Mouse (Mus musculus): ENCODE results near the gene Mcm2.

Mcm2 gene

DNA sequence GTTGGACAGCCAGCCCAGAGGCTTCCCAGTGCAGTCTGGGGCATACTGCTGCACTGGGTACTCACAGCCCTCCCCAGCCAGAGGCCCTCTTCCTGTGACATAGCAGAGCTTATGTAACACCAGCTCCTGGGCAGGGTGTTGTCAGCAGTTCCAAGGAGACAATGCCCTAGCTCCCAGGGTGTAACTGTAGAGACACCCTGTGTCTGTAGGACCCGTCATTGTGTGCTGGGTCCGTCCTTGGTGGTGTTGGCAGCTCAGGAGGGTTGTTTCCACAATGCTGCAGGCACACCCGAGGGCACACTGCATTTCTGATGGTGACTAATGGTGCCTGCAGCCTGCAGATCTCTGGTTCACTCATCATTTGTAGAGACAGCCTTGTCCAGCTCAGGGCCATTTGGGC lies 28.3 kb upstream of the Mcm2 start:
- DNase-seq (ENCODE audit: low read depth, low spot score) = no peak

DNA sequence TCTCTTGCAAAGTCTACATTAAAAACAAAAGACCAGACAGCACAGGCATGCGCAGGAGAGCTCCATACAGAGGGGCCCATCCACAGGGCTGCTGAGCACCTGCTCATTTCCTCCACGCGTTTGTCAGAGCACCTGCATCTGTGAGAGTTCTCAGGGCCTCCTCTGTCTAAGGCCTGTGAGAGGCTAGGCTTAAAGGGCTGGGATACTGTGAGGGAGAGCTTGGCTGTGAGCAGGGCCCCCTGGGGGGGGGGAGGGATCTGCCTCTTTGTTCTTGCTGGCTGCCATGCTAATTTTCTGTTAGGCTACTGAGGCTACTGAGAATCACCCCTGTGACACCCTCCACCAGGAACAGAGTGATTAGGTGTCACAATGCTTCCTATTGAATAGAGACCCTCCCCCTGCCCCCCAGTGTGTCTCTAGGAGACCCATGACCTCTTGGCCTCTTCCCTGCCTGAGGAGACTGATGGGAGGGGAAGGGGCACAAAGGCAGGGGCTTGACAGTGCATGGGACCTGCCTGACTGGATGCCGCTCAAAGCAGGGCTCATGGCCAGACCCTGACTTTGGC lies 27.1 kb upstream of the Mcm2 start:
- DNase-seq (ENCODE audit: low read depth, low spot score) = no peak

DNA sequence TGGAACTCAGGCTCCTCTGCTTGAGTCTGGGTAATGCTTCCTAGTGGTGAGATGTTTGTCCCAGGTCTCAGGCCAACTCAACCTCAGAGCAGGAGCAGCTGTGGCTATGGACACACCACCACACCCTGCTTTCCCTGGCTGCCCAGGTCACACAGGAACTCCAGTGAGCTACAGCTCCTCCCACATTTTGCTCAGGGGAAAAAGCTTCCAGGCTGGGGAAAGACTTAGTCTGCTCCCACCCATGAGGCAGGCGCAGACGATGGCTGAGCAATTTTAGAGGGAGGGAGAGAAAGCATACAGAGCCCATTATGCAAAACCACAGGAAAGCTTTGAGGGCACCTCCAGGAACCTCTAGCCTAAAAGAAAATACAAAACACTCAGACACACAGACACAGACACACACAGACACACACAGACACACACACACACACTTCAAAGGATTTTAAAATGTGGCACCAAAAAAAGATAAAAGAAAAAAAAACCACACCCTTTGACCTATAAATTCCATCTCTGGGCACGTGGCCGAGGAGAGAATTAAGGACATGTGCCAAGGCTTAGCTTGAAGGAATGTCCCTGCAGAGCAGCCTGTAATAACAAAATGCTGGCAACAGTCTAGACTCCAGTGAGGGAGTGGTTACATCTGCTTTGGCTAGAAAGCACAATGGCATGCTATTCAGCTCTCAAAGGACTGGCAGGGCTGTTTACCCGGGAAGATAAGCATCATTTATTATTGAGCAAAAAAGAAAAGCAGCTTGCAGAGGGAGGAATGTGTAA lies 26.1 kb upstream of the Mcm2 start:
- no peak for DNase-seq (ENCODE audit: low read depth, low spot score)

DNA sequence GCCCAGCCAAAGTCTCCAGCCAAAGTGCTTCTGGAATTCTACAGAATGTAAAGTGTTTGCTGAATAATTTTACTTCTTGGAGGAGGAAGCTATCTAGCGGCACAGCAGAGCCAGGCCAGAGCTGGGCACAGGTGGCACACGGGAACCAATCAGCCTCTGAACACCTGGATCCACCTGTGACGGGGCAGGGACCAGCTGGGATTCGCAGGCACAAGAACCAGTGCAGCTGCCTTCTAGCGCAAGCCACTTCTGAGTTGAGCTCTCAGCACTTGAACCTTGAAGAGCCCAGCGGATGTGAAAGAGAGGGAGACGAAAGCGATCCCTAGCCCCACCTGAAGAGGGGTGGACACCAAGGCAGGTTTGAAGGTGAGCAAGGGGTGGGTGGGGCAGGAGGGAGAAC lies 20.2 kb upstream of the Mcm2 start:
- DNase-seq (ENCODE audit: low read depth, low spot score) = no peak

DNA sequence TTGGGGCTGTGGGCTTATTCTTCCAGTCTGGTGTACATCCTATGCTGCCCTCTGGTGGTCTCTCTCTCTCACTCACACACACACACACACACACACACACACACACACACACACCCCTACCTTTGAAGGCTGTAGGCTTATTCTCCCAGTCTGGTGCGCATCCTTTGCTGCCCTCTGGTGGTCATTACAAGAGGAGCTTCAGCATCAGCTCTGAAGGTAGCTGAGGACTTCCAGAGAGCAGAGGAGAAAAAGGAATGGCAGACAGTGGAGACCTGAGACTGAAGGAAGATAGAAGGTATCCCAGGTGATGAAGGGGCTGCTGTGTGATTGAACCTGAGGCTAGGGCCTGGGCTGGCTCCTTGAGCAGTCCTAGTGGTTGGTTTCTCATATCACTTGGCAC lies 17.6 kb upstream of the Mcm2 start:
- DNase-seq (ENCODE audit: low read depth, low spot score) = peak; percentile 60

DNA sequence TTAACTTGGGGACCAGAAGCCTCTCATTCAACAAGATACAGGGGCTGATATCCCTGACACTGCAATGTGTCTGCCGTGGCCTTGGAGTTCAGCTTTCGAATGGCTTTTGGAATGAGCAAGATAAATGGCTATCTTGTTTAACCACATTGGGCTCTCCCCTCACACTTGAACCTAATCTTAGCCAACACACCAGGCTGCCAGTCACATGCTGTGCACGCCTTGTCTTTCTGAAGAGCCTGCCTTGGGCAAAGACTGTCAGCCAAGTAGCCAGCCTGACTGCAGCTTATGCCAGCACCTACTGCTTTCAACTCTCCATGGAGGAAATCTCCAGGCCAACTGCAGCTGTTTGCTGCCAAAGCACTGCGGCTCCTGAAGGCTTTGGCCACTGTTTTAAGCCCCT lies 16.9 kb upstream of the Mcm2 start:
- DNase-seq (ENCODE audit: low read depth, low spot score) = no peak

DNA sequence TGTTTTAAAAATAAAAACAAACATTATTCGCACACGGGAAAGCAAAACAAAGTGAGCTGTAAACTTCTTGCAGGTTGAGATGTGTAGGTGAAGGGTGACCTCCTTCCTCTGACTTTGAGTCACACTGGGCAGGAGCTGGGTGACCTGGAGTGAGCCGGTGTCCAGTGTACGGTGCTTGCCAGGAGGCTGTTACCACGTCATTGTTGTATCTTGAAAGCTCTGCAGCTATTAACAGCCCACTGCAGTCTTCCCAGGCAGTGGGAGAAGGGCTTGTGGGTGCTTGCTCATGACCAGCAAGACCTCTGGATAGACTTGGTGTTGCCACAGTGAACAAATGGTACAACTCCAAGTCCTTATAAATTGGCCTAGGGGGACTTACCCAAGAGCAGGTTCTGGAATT lies 16.2 kb upstream of the Mcm2 start:
- DNase-seq (ENCODE audit: low read depth, low spot score) = no peak

DNA sequence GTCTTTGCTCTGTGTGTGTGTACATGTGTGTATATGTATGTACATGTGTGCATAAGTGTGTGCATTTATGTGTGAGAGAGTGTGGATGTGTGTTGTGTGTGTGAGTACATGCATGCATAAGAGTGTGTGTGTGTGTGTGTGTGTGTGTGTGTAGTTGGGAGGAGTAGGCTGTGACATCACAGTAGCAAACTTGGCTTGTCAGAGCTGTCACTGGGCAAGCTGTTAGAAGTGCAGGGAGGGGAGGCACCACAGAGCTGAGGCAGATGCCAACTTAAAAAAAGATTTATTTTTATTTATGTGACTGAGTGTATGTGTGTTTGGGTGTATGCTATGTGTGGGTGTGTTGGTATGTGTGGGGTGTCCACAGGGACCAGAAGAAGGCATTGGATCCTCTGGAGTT lies 14.9 kb upstream of the Mcm2 start:
- DNase-seq (ENCODE audit: low read depth, low spot score) = no peak

DNA sequence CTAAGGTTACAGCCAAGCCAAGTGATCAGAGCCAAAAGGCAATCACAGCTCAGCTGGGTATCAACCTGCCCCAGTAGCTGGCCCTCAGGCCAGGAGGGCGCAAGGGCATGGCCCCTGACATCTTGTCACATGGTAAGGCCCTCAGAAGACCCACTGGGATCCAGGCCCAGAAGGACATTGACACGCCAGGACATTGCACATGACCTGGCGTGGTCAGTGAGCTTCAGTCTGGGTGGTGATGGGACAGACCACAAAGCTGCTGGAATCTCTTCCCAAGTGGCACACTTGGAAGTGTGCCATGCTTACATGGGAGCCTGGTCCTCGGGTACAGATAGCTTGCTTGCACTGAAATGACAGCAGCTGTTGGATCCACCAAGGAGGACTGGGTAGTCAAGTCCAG lies 14.4 kb upstream of the Mcm2 start:
- no peak for DNase-seq (ENCODE audit: low read depth, low spot score)

DNA sequence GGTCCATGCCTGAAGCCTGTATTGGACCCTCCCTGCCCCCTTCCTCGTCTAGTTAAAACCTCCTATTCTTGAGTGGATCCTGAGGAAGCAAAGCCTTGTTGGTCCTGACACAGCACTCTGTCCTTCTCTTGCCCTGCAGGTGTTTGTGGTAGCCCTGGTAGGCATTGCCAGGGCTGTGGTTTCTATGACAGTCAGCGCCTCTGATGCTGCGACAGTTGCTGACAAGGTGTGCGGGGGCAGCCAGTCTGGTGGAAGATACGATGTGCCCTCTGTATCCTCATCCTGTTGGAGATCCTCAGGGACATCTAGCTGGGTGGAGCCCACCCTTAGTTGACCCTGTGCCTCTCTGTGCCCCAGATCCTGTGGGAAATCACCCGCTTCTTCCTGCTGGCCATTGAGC lies 10.6 kb upstream of the Mcm2 start:
- DNase-seq (ENCODE audit: low read depth, low spot score) = no peak

DNA sequence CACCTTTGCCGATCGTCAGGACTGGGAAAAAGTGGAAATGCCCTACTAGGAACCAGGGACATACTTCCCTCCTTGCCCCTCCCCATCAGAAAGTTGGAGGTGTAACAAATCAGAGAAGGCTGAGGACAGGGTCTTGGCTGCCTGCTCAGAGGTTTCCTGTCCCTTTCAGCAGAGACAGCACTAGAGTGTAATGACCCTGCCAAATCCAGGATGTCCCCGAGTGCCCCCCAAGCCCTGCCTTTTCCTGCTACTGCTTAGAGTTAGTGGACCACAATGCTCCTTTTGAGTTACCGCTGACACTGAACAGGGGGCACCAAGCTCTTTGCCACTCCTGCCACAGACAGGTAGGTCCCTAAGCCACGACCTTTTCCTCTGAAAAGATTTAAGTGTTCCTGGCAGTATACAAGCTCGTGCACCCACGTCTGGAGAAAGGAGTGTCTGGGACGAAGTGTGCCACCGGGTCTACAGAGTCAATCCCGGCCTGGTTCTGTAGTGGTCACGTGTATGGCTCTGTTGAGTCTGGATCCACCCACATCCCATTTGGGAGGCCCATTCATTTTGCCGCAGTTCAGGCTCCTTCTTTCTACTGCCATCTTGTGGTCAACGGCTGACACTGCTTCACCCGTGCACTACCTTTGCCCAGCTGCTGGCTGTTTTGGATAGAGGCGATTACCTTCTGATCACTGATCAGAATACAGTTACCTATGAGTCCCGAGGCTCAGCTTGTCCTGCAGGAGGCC lies 8.0 kb upstream of the Mcm2 start:
- peak; percentile 77 for DNase-seq (ENCODE audit: low read depth, low spot score)

DNA sequence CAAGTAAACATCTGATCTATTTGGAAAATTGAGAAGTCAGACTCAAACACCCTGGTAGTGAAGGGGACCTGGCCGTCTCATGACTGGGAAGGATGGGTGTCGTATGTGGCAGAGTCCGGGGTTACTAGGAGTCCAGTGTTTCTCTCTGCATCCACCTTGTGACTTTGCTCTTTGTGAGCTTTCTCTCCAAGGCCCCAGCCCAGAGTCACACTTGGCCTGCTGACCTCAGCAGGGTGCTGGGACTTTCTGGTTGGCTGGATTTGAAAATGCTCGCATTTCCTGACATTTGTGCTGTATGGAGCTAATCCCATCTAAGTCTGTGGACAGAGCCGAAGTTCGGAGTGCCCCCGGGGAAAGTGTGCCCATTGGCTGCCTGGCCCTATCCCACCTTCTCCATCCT lies 6.5 kb upstream of the Mcm2 start:
- DNase-seq (ENCODE audit: low read depth, low spot score) = no peak

DNA sequence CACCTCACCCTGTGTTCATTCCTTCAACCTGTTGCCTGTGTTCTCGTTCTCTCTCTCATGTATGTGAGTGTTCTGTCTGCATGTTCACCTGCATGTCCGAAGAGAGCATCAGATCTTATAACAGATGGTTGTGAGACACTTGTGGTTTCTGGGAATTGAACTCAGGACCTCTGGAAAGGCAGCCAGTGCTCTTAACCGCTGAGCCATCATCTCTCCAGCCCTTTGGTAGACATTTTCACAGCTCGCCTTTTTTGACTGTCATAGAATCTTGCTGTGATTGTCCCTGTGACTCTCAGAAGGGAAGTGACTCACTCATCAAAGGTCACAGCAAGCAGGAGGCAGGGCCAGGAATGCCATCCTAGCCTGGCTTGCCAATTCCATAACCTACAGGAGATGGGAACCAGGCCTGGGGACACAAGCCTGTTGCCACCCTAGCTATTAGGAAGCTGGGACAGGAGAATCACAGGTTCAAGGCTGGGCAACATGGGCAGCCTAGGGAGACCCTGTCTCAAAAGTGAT lies 5.9 kb upstream of the Mcm2 start:
- DNase-seq (ENCODE audit: low read depth, low spot score) = no peak

DNA sequence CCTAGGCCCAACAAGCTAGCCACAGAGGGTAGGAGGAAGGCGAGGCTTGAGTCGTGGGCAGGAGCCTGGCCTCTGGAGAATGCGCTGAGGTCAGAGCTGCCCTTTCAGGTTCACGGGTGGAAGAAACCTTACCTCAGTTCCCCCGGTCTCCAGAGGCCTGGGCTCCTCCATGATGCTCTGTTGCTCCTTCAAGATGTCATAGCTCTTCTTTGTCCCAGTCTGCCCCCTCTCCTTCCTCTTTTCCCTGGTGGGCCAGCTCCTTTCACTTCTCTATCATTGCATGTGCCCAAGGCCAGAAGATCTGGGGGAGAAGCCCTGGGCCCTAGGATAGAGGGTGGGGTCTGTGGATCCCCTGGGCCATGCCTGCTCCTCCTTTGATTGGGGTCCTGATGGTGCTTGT lies 5.1 kb upstream of the Mcm2 start:
- DNase-seq (ENCODE audit: low read depth, low spot score) = no peak

DNA sequence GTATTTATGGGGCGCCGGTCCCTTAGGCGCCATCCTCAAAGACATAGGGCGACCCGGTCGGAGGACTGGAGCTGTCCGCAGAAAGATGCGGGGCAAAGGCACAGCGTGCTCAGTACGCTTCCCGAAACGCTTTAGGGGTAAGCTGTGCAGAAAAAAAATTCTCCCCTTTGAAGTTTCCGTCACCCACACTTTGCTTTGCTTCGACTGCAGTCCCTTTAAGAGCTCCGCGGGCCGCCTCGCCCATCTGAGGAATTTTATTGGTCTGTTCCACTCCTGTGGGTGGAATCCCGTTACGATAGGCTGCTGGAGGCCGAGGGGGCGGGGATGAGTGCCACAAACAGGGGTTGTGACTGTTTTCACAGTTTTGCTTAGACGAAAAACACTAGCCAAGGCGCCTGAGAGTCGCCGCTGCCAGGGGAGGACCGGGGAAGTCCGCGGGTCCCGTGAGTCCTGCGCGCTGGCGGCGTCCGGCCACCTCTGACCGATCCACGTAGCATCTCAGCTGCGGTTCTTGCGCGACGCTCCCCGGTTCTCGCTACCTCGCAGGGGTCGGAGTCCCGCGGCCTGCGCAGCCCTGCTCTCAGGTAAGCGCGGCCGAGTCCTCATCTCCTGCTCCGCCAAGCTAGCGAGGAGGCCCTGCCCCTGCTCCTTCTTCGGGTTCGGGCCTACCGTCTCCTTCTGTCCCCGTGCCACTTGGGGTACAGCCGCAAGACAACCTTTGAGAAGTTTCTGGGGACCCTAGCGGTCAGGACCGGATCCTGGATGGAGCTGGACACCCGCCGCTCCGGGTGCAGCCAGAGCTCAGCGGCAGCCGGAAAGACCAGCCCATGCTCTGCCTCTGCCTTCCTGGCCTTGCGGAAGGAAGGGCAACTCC lies 3.6 kb upstream of the Mcm2 start, which contains the start of gene Tpra1:
TSS of gene Tpra1 (plus strand) at position 305 of the 874 bp plus-strand sequence.
- DNase-seq (ENCODE audit: low read depth, low spot score) = peak; percentile 97

DNA sequence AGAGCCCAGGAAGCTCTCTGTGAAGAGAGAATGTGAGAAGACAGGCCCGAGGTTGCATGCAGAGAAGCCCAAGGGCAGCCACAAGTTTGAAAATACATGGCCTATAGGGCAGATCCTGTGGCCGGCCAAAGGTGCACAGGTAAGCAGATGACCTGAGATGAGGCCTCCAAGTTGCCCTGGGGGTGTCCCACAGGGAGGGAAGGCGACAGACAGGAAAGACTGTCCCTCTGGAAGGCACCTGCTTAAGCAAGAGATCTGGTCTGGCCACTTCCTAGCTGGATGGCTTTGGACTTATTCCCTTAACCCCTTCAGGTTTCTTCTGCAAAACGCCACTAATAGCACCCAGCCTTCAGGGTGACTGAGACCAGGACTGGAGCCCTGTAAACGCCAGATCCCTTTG lies 2.9 kb upstream of the Mcm2 start:
- DNase-seq (ENCODE audit: low read depth, low spot score) = peak; percentile 26

DNA sequence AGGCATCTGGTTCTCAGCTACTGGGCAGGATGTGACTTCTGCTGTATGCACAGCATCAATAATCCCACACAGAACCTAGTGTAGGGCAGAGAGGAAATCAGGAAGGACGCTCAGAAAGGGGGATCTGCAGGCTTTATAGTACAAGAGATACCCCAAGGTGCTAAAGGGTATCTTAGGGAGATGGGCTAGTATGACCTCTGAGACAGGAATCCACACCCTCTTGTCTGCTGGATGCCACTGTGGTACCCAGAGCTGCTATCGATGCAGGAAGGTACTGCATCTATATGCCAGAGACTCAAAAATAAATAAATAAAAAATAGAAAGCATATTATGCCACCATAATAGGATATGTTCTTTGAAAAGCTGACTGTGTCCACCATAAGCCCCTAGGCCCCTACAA lies 1.0 kb upstream of the Mcm2 start:
- no peak for DNase-seq (ENCODE audit: low read depth, low spot score)

DNA sequence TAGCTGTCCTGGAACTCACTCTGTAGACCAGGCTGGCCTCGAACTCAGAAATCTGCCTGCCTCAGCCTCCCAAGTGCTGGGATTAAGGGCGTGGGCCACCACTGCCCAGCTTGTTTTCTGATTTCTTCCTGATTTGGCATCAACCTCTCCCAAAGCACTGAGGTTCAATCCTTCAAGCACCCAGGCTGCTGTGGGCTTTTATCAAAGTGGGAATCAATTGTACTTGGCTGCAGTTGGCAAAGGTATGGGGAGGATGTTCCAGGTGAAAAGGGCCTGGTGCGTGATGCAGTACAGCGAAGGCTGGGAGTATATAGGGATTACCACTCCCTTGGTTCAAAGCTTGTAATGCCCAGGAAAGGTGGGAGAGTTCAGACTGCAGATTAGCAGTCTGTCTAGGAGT lies 506 bp upstream of the Mcm2 start:
- DNase-seq (ENCODE audit: low read depth, low spot score) = no peak

DNA sequence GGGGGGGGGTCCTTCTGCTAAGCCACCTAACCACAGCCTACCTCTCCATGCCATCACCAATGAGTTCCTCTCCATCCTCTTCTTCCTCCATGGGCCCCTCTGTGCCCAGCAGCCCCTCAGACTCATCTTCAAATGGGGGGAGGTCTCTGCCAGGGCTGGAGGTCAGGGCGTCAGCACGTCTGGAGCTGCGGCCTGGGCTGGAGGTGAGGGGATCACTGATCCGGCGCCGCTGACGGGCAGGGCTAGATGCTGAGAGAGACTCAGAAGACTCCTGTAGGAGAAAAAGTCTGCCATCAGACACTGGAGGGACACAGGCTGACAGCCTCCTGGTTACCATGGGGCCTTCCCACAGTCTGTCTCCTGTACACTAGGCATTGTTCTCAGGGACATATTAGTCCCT lies 1.3 kb downstream of the Mcm2 start:
- no peak for DNase-seq (ENCODE audit: low read depth, low spot score)

DNA sequence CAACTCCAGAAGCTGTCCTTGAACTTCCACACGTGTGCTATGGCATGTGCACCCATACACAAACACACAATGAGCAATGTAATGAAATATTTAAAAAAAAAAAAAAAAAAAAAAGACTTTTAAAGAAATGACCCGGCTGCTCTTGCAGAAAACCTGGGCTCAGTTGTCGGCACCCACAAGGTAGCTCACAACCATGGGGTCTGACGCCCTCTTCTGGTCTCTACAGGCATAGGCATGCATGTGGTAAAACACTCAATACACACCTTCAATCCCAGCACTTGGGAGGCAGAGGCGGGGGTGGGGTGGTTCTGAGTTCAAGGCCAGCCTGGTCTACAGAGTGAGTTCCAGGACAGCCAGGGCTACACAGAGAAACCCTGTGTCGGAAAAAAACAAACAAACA lies 2.6 kb downstream of the Mcm2 start:
- no peak for DNase-seq (ENCODE audit: low read depth, low spot score)

DNA sequence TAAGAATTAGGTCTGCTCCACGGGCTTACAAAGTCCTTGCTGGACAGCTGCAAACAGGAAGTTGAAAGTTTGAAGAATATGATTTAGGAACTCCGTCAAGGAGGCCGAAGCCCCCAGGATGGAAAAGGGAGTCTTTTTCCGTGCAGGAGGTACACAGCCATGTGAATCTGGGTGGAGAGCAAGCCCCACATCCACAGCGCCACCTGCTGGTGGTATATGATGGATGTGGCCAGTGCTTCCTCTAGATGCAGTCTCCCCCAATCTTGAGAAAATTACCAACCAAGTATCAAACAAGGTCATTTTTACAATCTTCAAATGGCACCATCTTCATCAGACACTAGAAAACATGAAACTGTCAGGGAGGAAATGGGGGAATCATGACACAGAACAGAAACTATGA lies 5.0 kb downstream of the Mcm2 start:
- peak; percentile 65 for DNase-seq (ENCODE audit: low read depth, low spot score)

DNA sequence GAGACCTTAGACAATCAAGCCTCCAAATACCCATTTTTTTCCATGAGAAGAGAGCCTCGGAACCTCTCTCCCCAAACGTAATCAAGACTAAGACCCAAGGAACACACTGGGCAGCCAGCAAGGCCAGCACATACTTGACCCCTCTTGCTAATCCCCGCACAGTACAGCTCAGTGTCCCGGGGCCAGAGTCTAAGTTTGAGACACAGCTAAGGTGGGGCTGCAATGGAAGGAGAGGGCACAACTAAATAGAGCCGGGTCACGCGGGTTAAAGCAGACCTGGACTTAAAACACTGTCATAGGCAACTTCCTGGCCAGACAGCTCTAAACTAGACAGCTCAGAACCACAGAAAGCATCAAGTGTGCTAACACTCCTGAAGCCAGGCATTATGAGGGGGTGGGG lies 7.7 kb downstream of the Mcm2 start:
- DNase-seq (ENCODE audit: low read depth, low spot score) = no peak

Measured in CD4-positive helper T cell, adult 2 months (primary cell).